Mouse (Mus musculus) layer of hippocampus, adult 9-11 months (tissue): ENCODE data around the gene 2300002M23Rik.

Experiments
- DNase-seq: peaks from one replicate; pipeline ENCODE4 v3.0.0; 2022

2300002M23Rik gene

GRCm38 (mm10) chr17:35556812-35557211 lies 10.4 kb upstream of the 2300002M23Rik start:
- no peak for DNase-seq

DNA sequence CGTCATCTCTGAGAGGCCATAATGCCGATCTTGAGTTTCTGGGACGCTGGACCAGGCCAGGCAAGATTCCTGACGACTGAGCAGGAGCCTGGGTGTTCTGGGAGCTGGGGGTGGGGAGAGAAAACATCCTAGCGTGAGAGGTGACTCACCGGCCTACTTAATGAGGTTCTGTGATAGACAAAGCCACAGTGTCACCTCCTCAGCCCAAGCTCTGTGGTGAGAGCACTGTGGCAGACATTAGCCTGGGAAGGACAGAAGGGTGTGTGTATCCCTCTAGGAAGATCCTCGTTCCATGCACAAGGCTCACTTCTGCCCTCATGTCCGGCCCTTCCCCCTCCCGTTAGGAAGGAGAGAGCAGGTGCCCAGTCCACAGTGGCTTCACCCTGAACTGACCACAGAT lies 9.9 kb upstream of the 2300002M23Rik start:
- no peak for DNase-seq

DNA sequence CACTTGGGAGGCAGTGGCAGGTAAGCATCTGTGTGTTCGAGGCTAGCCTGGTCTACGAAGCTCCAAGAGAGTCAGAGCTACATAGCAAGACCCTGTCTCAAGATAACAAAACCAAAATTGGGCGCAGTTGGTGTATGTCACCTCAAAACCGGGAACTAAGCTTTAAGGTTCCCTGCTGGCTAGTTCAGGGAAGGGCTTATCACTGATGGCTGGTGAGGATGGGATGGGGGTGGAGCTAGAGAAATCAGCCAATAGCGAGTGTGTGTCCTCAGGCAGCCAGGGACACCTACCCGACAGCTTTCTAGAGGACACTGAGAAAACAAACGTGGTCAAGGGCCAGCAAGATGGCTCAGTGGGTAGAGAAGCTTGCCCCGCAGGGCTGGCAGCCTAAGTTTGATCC lies 9.0 kb upstream of the 2300002M23Rik start:
- no peak for DNase-seq

DNA sequence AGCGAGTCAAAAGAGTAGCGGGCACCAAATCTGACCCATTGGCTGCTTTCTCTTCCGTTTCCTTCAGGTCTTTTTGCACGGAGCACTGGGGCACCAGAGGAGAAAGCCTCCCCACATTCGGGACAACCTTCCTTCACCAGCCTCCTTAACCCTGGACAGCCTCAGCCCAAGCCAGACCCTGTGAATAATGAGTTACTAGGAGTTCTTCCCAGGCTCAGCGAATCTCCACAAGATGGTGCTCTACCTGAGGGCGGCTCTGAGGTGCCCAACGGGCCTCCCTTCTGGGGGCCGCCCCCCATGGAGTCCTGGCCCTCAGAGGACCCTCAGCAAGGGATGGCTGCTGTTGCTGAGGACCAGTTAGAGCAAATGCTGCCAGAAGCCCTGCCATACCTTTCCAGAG lies 517 bp downstream of the 2300002M23Rik start:
- no peak for DNase-seq

DNA sequence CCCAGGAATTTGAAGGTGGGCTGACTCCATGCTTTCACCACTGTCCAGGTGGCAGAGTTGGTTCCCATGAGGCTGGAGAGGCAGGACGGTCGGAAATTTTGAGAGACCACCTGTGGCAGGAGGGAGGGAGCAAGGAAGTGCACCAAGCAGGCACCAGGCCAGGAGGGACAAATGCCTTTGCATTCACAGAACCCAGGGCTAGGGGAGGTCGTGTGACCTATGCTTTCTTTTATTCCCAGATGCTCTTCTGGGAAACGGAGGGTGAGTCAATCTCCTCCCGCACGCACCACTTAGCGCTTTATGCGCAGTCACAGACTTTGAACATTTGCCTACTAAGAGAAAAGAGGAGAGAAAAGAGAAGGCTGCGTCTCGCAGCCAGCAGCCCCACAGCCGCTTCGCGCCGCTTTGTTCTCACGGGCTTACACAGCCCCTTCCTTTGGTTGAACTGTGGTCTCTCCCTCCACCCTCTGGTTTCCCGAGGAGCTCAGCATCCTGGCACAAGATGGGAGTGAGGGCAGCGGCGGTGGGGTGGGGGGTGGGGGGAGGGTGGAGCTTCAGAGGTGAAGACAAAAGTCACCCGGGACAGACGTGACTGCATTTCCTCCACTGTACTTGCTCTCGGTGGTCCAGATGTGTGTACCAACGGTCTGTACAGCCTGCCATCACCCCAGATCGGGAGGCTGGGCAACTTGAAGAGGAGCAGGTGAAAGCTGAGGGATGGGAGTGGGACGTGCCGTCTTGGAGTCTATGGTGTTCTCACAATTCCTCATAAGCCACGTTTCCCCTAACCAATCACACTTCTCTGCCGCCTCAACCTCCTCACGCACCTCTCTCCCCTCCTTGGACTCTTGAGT lies 2.1 kb downstream of the 2300002M23Rik start:
- no peak for DNase-seq

GRCm38 (mm10) chr17:35570836-35571235 lies 3.6 kb downstream of the 2300002M23Rik start:
- DNase-seq: no peak

DNA sequence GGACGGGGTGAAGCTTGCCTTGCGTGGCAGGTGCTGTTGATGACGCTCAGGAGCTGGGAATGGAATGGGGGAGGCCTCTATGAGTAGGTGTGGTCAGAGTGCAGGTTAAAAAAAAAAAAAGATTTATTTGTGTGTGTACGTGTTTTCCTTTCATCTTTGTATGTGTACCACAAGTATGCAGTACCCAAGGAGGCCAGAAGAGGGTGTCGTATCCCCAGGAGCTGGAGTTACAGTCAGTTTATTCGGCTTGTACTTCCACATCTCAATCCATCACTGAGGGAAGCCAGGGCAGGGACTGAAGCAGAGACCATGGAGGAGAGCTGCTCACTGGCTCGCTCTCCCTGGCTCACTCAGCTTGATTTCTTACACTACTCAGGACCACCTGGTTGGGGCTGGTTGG lies 4.2 kb downstream of the 2300002M23Rik start:
- no peak for DNase-seq

- peak; percentile 55 for DNase-seq
Observed at GRCm38 (mm10) chr17:35578211-35578610, 11.0 kb downstream of the 2300002M23Rik start.

- DNase-seq: no peak
Observed at GRCm38 (mm10) chr17:35582900-35583299, 15.7 kb downstream of the 2300002M23Rik start.

- peak; percentile 77 for DNase-seq
Observed at GRCm38 (mm10) chr17:35584330-35584937, 17.2 kb downstream of the 2300002M23Rik start.

DNA sequence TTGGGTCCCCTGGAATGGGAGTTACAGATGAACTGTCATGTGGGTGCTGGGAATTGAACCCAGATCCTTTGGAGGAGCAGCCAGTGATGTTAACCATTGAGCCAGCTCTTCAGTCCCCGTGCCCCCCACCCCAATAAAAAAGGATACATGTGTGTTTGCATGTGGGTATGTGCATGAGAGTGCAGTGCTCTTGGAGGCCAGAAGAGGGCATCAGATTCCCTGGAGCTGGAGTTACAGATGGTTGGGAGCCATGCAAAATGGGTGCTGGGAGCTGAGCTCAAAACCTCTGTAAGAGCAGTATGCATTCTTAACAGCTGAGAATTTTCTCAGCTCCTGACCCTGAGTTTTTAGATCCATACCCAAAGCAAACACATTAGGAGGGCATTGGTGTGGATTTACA lies 20.0 kb downstream of the 2300002M23Rik start:
- no peak for DNase-seq

DNA sequence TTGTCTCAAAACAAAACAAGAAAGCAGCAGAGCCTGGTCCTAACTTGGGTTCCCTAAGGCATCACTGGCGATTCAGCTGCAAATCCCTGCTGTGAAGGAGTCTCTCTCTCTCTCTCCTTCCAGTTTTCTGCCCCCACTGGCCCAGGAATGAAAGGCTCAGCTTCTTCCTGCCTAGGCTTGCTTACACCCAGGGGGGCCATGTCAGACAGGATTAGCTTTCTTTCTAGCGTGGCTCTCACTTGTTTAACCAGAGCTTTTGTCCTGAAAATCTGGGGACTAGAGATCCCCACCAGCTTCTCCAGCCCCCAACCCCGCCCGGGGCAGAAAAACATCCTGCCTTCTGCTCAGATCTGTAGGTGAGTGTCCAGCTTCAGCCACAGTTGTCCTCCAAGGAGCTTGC lies 21.1 kb downstream of the 2300002M23Rik start:
- DNase-seq: no peak

DNA sequence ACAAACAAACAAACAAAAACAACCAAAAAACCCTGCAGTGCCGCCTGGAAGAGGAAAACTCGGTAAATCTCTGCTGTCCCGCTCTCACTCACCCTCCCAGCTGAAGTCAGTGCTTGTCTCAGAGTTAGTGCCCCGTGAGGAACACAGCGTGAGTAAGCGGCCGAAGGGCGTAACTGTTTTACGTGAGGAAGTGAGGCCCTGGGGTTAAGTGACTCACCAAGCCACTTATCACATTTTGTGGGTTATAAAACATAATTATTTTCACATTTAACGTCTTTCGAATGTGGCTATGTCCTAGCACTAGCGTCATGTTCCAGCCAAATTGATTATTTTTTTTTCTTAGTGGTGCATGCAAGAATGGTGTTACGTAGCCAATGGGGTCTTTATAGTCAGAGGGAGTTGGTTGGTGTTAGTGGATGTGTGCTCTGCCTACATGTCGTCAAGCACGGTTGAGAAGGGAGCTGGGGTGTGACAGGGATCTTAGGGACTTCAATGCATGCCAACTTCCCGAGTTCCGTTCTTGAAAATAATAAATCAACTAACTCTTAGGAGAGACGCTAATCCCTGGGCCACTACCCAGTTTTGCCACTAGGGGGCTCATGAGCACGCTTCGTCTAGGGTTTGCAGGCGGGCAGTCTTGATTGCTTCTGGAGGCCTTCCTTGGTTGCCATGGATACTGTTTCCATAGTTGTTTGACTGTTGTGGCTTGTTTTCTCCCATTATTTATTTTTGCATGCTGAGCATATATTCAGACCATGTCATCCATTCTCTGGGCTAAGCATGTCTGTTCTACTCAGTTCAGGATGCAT lies 23.4 kb downstream of the 2300002M23Rik start:
- DNase-seq: peak; percentile 64

- no peak for DNase-seq
Observed at GRCm38 (mm10) chr17:35591219-35591578, 23.9 kb downstream of the 2300002M23Rik start.

DNA sequence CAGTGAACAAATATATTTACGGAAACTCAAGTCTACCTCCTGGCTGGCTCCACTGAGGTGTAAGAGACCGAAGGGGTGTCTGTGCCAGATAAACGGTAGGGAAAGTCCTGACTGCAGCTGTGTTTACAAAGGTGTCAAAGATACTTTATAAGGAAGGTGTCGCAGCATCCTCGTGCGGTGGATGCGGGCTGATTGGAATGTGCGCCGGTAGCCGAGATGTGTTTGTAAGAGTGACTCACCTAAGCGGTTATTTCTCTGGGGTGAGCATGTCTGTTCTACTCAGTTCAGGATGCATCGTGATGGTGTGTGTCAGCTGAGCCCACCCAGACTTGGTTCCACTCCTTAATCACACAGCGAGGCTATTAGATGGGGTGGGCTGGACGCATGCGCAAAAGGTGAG lies 24.5 kb downstream of the 2300002M23Rik start:
- no peak for DNase-seq

GRCm38 (mm10) chr17:35592131-35592530 lies 24.9 kb downstream of the 2300002M23Rik start:
- DNase-seq: no peak

- no peak for DNase-seq
Observed at GRCm38 (mm10) chr17:35593786-35594185, 26.5 kb downstream of the 2300002M23Rik start.

DNA sequence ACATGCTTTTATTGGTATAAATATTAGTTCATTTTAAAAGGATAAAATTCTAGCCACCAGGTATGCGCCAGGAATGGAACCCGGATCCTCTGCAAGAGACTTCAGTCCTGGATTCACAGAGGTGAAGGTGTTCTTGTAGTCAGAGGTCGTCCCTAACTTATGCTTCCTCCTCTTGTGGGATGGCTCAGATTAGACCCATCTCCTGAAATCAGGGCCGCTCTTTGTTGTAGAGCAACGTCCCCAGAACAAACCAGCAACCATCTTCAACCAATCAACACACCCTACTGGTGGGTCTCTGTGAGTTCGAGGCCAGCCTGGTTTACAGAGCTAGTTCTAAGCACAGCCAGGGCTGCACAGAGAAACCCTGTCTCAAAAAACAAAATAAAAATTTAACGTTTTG lies 27.2 kb downstream of the 2300002M23Rik start:
- DNase-seq: no peak

DNA sequence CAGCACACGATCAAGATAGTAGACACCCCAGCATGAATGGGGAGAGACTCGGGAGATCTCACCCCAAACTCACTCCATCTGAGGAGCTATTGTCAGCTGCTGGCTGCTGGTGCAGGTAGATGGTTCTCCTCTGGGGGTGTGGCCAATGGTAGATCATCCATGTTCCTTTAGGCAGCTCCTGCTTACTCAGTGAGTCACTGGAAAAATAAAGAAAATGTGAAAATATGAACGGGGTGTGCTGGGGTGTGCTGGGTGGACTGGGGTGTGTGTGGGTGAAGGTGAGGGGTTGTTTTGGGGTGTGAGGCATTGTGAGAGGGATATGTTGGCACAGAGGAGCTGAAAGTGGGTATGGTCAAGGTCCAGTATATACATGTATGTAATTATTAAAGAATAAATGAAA lies 30.1 kb downstream of the 2300002M23Rik start:
- DNase-seq: no peak

DNA sequence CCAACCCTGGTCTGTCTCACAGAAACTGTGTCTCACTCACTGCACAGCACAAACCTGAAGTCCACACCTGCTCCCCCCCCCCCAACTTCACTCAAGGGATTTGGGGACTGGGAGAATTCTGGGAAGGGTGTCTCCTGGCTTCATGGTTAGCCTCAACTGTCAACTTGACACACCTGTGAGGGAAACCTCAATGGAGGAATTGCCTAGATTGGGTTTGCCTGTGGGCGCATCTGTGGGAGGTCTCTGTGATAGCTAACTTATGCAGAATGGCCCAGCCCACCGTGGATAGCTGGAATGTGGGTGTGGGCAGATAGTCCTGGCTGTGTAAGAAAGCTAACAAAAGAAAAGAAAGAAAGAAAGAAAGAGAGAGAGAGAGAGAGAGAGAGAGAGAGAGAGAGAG lies 34.0 kb downstream of the 2300002M23Rik start, which contains the start of gene Sfta2:
TSS of gene Sfta2 (plus strand) at position 301 of the 400 bp plus-strand sequence.
- no peak for DNase-seq

GRCm38 (mm10) chr17:35601736-35602354 lies 34.6 kb downstream of the 2300002M23Rik start:
- no peak for DNase-seq

- no peak for DNase-seq
Observed at GRCm38 (mm10) chr17:35617127-35617526, 49.9 kb downstream of the 2300002M23Rik start.
